Mouse (Mus musculus) small intestine, adult 2 months (tissue): ENCODE results near the gene Myg1.

ENCODE experiments used
- CTCF ChIP-seq: fragments of 200-500 bp; IDR thresholded peaks from 2 replicates; pipeline ENCODE4 v1.5.1; 2012; ENCODE audit warnings: low read depth, mild to moderate bottlenecking, control low read depth, inconsistent platforms, low read length, moderate library complexity, mixed read lengths; ENCODE audit not compliant: insufficient replicate concordance, insufficient read length; ENCODE audit errors: extremely low read depth
- POLR2A ChIP-seq: fragments of 200-500 bp; IDR thresholded peaks from 2 replicates; pipeline ENCODE4 v1.6.1; 2012; ENCODE audit warnings: low read depth, mild to moderate bottlenecking, control low read depth, inconsistent platforms, low read length, moderate library complexity

GRCm38 (mm10) chr15:102316263-102316662 lies 15.2 kb upstream of the Myg1 start:
- TF ChIP-seq POLR2A (no peak), CTCF (peak; percentile 73; the same call in 1 of the 2 replicates)
